Mouse (Mus musculus): ENCODE measurements around the gene Tdrkh. TPM values are rescaled to one million over a fixed set of nuclear protein-coding genes. Genes with fewer than 3 reads are reported as not detected.

Tdrkh gene
- total and polyA plus RNA-seq, 2 experiments from 2014 or later: 12.0 to 39.5 TPM

DNA sequence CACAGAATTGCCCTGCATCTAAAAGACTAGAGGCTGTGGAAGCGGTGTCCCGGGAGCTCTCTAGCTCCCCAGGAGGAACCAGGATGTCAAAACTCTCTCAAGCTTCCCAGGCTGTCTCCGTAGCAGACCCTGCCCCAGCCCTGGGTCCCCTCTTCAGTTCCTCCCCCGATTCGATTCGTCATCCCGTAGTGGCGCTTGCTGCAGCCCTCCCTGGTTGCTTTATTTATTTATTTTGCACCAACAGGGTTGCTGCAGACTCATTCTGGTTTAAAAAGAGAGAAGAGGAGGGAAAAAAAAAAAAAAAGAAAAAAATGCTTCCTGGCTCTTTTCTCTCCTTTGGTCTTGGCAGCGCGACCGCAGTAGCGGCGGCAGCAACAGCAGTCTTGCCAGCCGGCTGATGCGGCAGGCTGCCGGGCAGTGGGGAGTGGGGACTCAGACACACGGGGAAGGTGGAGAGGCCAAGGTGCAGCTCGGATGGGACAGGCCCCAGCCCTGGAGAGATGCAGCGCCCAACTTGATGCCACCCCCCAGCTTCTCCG is 14.1 kb upstream of the Tdrkh start:
- Histone ChIP-seq H3K36me3 (ENCODE audit: insufficient read depth, low read length) (no peaks in the 10 kb centered on the region), H3K4me2 (ENCODE audit: low read depth, low read length, poor library complexity, severe bottlenecking) (peak overlapping the region; percentile 69), H3K27ac (ENCODE audit: low read depth, low read length) (no peak overlapping the region), H3K9me3 (ENCODE audit: low read length) (no peaks in the 10 kb centered on the region), H3K4me3 (ENCODE audit: low read depth, low read length) (peak overlapping the region; percentile 33), H3K9ac (replicated peaks; ENCODE audit: low read length, poor library complexity, severe bottlenecking) (peak overlapping the region; percentile 47), H3K4me1 (ENCODE audit: insufficient read depth, low read length) (no peaks in the 10 kb centered on the region; the same call in 1 of the 2 replicates), H3K27me3 (ENCODE audit: insufficient read depth, low read length) (no peaks in the 10 kb centered on the region; the same call in none of the 2 replicates)
- ATAC-seq (ENCODE audit: low FRiP score) (peak; percentile 79), DNase-seq (ENCODE audit: low spot score) (peak; percentile 80)
- under 1% methylated on average over 20 of the region's 20 CpGs for WGBS
- peak; percentile 52 for TF ChIP-seq CTCF (IDR thresholded peaks at IDR 0.05)

DNA sequence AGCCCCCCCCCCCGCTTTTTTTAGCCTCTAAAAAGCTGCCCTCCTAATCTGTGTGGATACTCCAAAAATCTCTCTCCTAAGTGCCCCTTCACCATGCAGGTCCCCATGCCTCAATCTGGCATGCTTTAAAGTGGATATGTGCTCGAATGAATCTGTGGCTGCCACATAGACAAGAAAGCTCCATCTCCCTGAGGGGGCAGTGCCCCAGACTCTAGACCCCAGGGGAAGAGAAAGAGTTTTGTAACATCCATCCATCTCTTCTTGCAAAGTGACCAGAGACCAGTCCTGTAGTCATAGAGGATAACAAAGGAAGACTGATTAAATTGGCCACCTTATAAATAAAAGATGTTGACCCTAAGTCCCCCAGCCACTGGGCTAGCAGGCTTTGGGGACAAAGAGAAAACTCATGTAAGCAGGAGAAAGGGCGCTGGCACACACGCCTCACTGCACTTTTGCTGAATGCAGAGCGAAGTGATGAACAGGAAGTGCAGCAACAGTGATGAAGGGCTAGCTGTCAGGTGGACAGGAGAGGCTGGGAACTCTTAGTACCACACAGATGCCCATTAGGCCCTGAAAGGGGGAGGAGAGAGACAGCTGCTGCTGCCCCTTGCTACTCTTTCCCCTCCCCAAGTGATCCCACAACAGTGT is 13.3 kb upstream of the Tdrkh start:
- Histone ChIP-seq H3K4me2 (ENCODE audit: low read depth, low read length, poor library complexity, severe bottlenecking) (peak overlapping the region; percentile 69), H3K27ac (ENCODE audit: low read depth, low read length) (no peak overlapping the region), H3K27me3 (ENCODE audit: insufficient read depth, low read length) (no peaks in the 10 kb centered on the region; the same call in none of the 2 replicates), H3K9ac (replicated peaks; ENCODE audit: low read length, poor library complexity, severe bottlenecking) (0 out of 2 replicates have a peak overlapping the region, but pooled peaks have one; percentile 19), H3K4me1 (ENCODE audit: insufficient read depth, low read length) (no peaks in the 10 kb centered on the region; the same call in 1 of the 2 replicates), H3K9me3 (ENCODE audit: low read length) (no peaks in the 10 kb centered on the region), H3K36me3 (ENCODE audit: insufficient read depth, low read length) (no peaks in the 10 kb centered on the region), H3K4me3 (ENCODE audit: low read depth, low read length) (peak overlapping the region; percentile 33)
- TF ChIP-seq CTCF (IDR thresholded peaks at IDR 0.05): no peak
- DNase-seq (ENCODE audit: low spot score) (peak; percentile 14), ATAC-seq (ENCODE audit: low FRiP score) (no peak)
- 27% methylated on average over 5 of the region's 5 CpGs for WGBS

- no peak for ATAC-seq (ENCODE audit: low FRiP score)
Observed at GRCm38 (mm10) chr3:94402451-94402850, 10.6 kb upstream of the Tdrkh start.

DNA sequence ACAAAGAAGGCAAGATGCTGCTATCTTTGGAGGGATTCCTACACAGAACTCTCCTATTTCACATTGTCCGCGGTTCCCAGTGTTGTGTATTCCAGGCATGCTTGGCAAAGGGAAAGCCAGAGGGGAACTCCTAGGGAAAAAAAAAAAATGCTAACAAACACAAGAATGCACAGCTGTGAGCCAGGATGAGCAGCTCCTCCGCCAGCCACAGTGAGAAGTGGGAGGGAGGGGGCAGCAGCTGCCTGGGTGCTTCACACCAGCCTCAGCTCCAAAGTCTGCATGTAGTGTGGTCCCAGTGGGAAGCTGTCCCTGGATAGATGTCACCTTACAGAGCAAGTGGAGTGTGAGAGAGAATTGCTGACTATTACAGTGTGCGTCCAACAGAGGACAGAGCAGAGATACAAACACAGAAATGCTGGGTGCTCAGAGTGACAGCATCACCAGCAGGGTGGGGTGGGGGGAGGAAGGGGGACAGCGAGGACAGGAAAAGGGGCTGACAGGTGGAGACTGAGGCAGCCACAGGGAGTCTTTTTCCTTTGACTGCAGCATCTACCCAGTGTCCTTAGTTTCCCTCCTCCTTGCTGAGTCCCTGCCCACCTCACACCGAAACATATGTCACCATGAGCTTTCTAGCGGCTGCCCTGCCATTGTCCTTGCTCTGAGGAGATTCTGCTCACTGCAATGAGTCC is 8.6 kb upstream of the Tdrkh start:
- Histone ChIP-seq H3K36me3 (ENCODE audit: insufficient read depth, low read length) (no peaks in the 10 kb centered on the region), H3K27ac (ENCODE audit: low read depth, low read length) (no peak overlapping the region), H3K4me2 (ENCODE audit: low read depth, low read length, poor library complexity, severe bottlenecking) (no peak overlapping the region), H3K27me3 (ENCODE audit: insufficient read depth, low read length) (no peaks in the 10 kb centered on the region; the same call in 1 of the 2 replicates), H3K4me3 (ENCODE audit: low read depth, low read length) (no peak overlapping the region), H3K9me3 (ENCODE audit: low read length) (no peaks in the 10 kb centered on the region), H3K4me1 (ENCODE audit: insufficient read depth, low read length) (no peaks in the 10 kb centered on the region; the same call in 1 of the 2 replicates), H3K9ac (replicated peaks; ENCODE audit: low read length, poor library complexity, severe bottlenecking) (no peak overlapping the region)
- peak; percentile 5; the same call in 1 of the 2 replicates for TF ChIP-seq CTCF (IDR thresholded peaks at IDR 0.05)
- ATAC-seq (ENCODE audit: low FRiP score): peak; percentile 18; the same call in 1 of the 2 replicates
- WGBS: 25% methylated on average over 7 of the region's 7 CpGs
- peak; percentile 24 for DNase-seq (ENCODE audit: low spot score)

More at GRCm38 (mm10) chr3:94402451-94402850, 10.6 kb upstream of the Tdrkh start:
- no peak for TF ChIP-seq CTCF (IDR thresholded peaks at IDR 0.05)
- H3K9me3 ChIP-seq (ENCODE audit: low read length): no peaks in the 10 kb centered on the region
- no peaks in the 10 kb centered on the region; the same call in 1 of the 2 replicates for H3K4me1 ChIP-seq (ENCODE audit: insufficient read depth, low read length)
- H3K36me3 ChIP-seq (ENCODE audit: insufficient read depth, low read length): no peaks in the 10 kb centered on the region
- DNase-seq (ENCODE audit: low spot score): no peak
- H3K4me2 ChIP-seq (ENCODE audit: low read depth, low read length, poor library complexity, severe bottlenecking): no peak overlapping the region
- no peak overlapping the region for H3K9ac ChIP-seq (replicated peaks; ENCODE audit: low read length, poor library complexity, severe bottlenecking)
- WGBS: 80% methylated on average over 8 of the region's 8 CpGs
- no peak overlapping the region for H3K27ac ChIP-seq (ENCODE audit: low read depth, low read length)
- no peaks in the 10 kb centered on the region; the same call in 1 of the 2 replicates for H3K27me3 ChIP-seq (ENCODE audit: insufficient read depth, low read length)
- H3K4me3 ChIP-seq (ENCODE audit: low read depth, low read length): no peak overlapping the region

- ATAC-seq (ENCODE audit: low FRiP score) (no peak), DNase-seq (ENCODE audit: low spot score) (no peak)
- 79% methylated on average over 4 of the region's 4 CpGs for WGBS
- H3K4me2 ChIP-seq (ENCODE audit: low read depth, low read length, poor library complexity, severe bottlenecking): no peak overlapping the region
- no peak overlapping the region for H3K27ac ChIP-seq (ENCODE audit: low read depth, low read length)
- no peak overlapping the region for H3K4me3 ChIP-seq (ENCODE audit: low read depth, low read length)
- H3K9me3 ChIP-seq (ENCODE audit: low read length): no peaks in the 10 kb centered on the region
- no peaks in the 10 kb centered on the region for H3K36me3 ChIP-seq (ENCODE audit: insufficient read depth, low read length)
- H3K4me1 ChIP-seq (ENCODE audit: insufficient read depth, low read length): no peaks in the 10 kb centered on the region
- TF ChIP-seq CTCF (IDR thresholded peaks at IDR 0.05): no peak
- H3K9ac ChIP-seq (replicated peaks; ENCODE audit: low read length, poor library complexity, severe bottlenecking): no peak overlapping the region
- H3K27me3 ChIP-seq (ENCODE audit: insufficient read depth, low read length): no peaks in the 10 kb centered on the region; the same call in 1 of the 2 replicates
Observed at GRCm38 (mm10) chr3:94405561-94405960, 7.5 kb upstream of the Tdrkh start.

All from midbrain, postnatal 0 days (tissue).